10 mouse cellular contexts compared by ENCODE assay signal in genomic region chrX:162087291-162087690, GRCm38 (mm10).
A peak's percentile ranks its signal among the peaks of the same experiment; 100 is the strongest.
DNase-seq lines count a peak whose midpoint lies in the region; ATAC-seq lines count a peak whose summit lies in the region.
"Had no signal": no experiment of that assay in that cellular context is flagged by ENCODE, and none has a peak within 500 bp of the region (broad histone marks: within the 10 kb centered on the region; RNA-seq: fewer than 3 reads in every experiment).

No protein-coding gene starts in this region.

- peak overlapping the region; percentile 19; the same call in 1 of the 2 replicates for H3K27ac ChIP-seq in forebrain, embryonic 13.5 days
- H3K27ac ChIP-seq in midbrain, embryonic 11.5 days (ENCODE audit: low read depth, low read length) = no peak overlapping the region
- H3K27ac ChIP-seq in intestine, embryonic 15.5 days = no peak overlapping the region
- H3K27ac ChIP-seq in limb, embryonic 10.5 days = no peak overlapping the region
- H3K27ac ChIP-seq: layer of hippocampus, adult 2 months; lung, embryonic 15.5 days had no signal

- no peaks in the 10 kb centered on the region for H3K36me3 ChIP-seq in forebrain, embryonic 13.5 days (ENCODE audit: poor library complexity, severe bottlenecking)
- no peaks in the 10 kb centered on the region for H3K36me3 ChIP-seq in midbrain, embryonic 11.5 days (ENCODE audit: control insufficient read depth, insufficient read depth, low read length)
- no peaks in the 10 kb centered on the region for H3K36me3 ChIP-seq in intestine, embryonic 15.5 days
- no peaks in the 10 kb centered on the region for H3K36me3 ChIP-seq in limb, embryonic 10.5 days
- H3K36me3 ChIP-seq: lung, embryonic 15.5 days had no signal

- peaks cover 11% of the 10 kb centered on the region; the same call in 1 of the 2 replicates for H3K27me3 ChIP-seq in forebrain, embryonic 13.5 days
- H3K27me3 ChIP-seq in midbrain, embryonic 11.5 days (ENCODE audit: control insufficient read depth, insufficient read depth, low read length) = peaks cover 15% of the 10 kb centered on the region
- no peaks in the 10 kb centered on the region for H3K27me3 ChIP-seq in intestine, embryonic 15.5 days (replicated peaks)
- H3K27me3 ChIP-seq in limb, embryonic 10.5 days (ENCODE audit: low read depth, poor library complexity, severe bottlenecking) = peaks cover 97% of the 10 kb centered on the region

- no peaks in the 10 kb centered on the region for H3K9me3 ChIP-seq in forebrain, embryonic 13.5 days (replicated peaks)
- no peaks in the 10 kb centered on the region for H3K9me3 ChIP-seq in midbrain, embryonic 11.5 days (ENCODE audit: control insufficient read depth, low read length)
- no peaks in the 10 kb centered on the region for H3K9me3 ChIP-seq in intestine, embryonic 15.5 days
- no peaks in the 10 kb centered on the region for H3K9me3 ChIP-seq in limb, embryonic 10.5 days (replicated peaks)
- H3K9me3 ChIP-seq: lung, embryonic 15.5 days had no signal

- peaks cover 18% of the 10 kb centered on the region for H3K4me1 ChIP-seq in forebrain, embryonic 13.5 days
- H3K4me1 ChIP-seq in midbrain, embryonic 11.5 days (ENCODE audit: control insufficient read depth, insufficient read depth, low read length) = no peaks in the 10 kb centered on the region
- H3K4me1 ChIP-seq in intestine, embryonic 15.5 days (replicated peaks) = no peaks in the 10 kb centered on the region
- H3K4me1 ChIP-seq in limb, embryonic 10.5 days = no peaks in the 10 kb centered on the region
- H3K4me1 ChIP-seq: lung, embryonic 15.5 days had no signal

- 31% methylated on average over 4 of the region's 4 CpGs for WGBS in forebrain, embryonic 13.5 days
- WGBS in midbrain, embryonic 11.5 days = 46% methylated on average over 4 of the region's 4 CpGs
- WGBS in intestine, embryonic 15.5 days = 67% methylated on average over 4 of the region's 4 CpGs
- 89% methylated on average over 4 of the region's 4 CpGs for WGBS in limb, embryonic 10.5 days

- no peak overlapping the region for H3K4me2 ChIP-seq in forebrain, embryonic 13.5 days
- H3K4me2 ChIP-seq in midbrain, embryonic 11.5 days = no peak overlapping the region
- no peak overlapping the region for H3K4me2 ChIP-seq in intestine, embryonic 15.5 days (replicated peaks)
- H3K4me2 ChIP-seq: lung, embryonic 15.5 days had no signal

- peak; percentile 94 for ATAC-seq in forebrain, embryonic 13.5 days
- ATAC-seq in midbrain, embryonic 11.5 days (ENCODE audit: low FRiP score) = peak; percentile 62; the same call in 1 of the 2 replicates
- ATAC-seq in intestine, embryonic 15.5 days = no peak

- peak; percentile 21 for DNase-seq in ovary, postnatal 36 days (ENCODE audit: low spot score)
- no peak for DNase-seq in ovary, postnatal 14 days (ENCODE audit: low spot score)
- DNase-seq in midbrain, embryonic 11.5 days (ENCODE audit: low spot score, missing footprints) = no peak
- DNase-seq in lung, postnatal 36 days = no peak
- no peak for DNase-seq in limb, embryonic 10.5 days (ENCODE audit: low spot score)
- no peak for DNase-seq in urinary bladder, postnatal 14 days (ENCODE audit: low spot score)

- no peak overlapping the region for H3K4me3 ChIP-seq in forebrain, embryonic 13.5 days
- H3K4me3 ChIP-seq in midbrain, embryonic 11.5 days (ENCODE audit: low read depth, low read length) = no peak overlapping the region
- no peak overlapping the region for H3K4me3 ChIP-seq in intestine, embryonic 15.5 days (replicated peaks)
- no peak overlapping the region for H3K4me3 ChIP-seq in limb, embryonic 10.5 days
- H3K4me3 ChIP-seq: layer of hippocampus, adult 2 months; lung, embryonic 15.5 days had no signal

- no peak overlapping the region for H3K9ac ChIP-seq in forebrain, embryonic 13.5 days
- no peak overlapping the region for H3K9ac ChIP-seq in midbrain, embryonic 11.5 days (ENCODE audit: low read length)
- no peak overlapping the region for H3K9ac ChIP-seq in intestine, embryonic 15.5 days
- H3K9ac ChIP-seq: lung, embryonic 15.5 days had no signal
